Mouse (Mus musculus) lung, postnatal 0 days (tissue): ENCODE data around the gene Mfrp.

Source experiments
- CTCF ChIP-seq: IDR thresholded peaks from 2 replicates; pipeline ENCODE4 v1.5.1; 2016; ENCODE audit warnings: antibody characterized with exemption, mild to moderate bottlenecking
- EP300 ChIP-seq: IDR thresholded peaks from 2 replicates; pipeline ENCODE4 v1.6.1; 2016; ENCODE audit warnings: antibody characterized with exemption, mild to moderate bottlenecking, control low read depth

DNA sequence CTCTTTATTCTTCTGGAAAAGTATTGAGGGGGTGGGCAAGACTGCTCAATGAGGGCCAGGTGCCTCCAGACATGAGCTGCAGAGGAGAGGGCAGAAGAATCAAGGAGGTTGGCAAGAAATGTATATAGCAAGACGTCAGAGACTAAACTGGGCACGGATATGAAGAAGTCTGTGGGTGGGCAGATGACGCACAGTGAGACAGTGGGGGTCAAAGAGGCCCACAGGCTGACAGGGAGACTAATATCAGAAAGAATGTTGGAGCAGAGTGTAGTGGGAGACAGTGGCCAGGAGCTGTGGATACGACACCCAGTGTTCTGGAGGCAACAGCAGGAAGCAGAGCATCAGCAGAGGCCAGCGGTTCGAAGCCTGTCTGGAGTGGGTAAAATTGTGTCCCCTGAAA, 42.9 kb upstream of the Mfrp start:
- TF ChIP-seq CTCF, result no peak
- no peak for TF ChIP-seq EP300
